Mouse (Mus musculus) layer of hippocampus, adult 2 months (tissue): ENCODE measurements at regions not wholly inside any gene's neighbourhood (a gene's known extent, or its start where the extent isn't known, plus 50 kb on each side); places are given as distances from the start of the nearest gene placed in this dataset.

ENCODE experiments used
- DNase-seq, 2 experiments: peaks; one replicate each; pipeline ENCODE4 v3.0.0; 2022; ENCODE audit warnings: low spot score in 2 of 2
- H3K27ac ChIP-seq: fragments of 200-600 bp; 2 replicates; pipeline ENCODE4 v1.8.1; 2022
- H3K4me3 ChIP-seq: fragments of 200-600 bp; 2 replicates; pipeline ENCODE4 v1.8.1; 2022; ENCODE audit warnings: mild to moderate bottlenecking
- CTCF ChIP-seq: fragments of 200-600 bp; conservative IDR thresholded peaks from 2 replicates; pipeline ENCODE4 v1.8.1; 2022; ENCODE audit warnings: antibody characterized with exemption, mild to moderate bottlenecking, moderate library complexity

DNA sequence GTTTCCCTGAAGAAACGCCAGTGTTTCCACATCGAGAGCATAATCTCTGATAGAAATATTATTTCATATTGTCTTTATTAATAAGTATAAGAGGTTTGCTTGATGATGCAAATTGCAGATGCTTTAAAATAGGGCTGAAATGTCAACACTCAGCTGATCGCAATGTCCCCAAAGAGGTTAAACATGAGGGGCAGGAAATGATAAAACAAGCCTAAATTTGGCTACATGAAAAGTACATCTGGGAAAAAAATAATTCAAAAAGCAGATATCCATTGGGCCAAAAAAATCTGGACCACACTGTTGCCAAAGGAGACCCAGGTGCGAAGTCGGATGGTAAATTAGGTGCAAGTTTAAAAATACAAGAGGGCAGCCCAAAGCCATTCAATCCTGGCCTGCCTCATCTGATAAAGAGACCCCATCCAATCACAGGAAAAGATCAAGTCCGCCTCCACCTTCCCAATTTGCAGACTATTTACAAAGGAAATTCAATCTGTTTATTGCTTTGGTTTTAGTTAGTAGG lies 229.2 kb downstream of the Icos start:
- no peak for TF ChIP-seq CTCF
- no peak overlapping the region for H3K4me3 ChIP-seq
- DNase-seq = no peak
- H3K27ac ChIP-seq = no peak overlapping the region

DNA sequence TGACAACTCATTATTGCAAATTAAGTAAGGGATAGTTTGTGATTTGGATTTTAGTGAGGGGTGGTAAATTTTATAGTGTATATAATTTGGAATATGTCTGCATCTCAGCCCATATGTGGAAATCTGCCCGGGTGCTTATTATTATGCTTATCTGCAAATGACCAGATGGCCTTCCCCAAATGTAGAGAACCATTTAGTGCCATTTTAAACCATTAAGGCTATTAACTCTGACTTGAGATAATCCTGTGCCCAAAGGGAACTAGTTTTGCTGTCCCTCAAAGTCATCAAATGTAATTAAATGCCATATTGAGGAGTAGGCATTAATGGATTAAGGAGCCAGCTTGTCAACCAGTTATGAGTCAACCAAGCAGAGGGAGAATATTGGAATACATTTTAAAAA lies 230.7 kb downstream of the Icos start:
- DNase-seq = no peak
- Histone ChIP-seq H3K27ac (no peak overlapping the region), H3K4me3 (no peak overlapping the region)
- no peak for TF ChIP-seq CTCF

DNA sequence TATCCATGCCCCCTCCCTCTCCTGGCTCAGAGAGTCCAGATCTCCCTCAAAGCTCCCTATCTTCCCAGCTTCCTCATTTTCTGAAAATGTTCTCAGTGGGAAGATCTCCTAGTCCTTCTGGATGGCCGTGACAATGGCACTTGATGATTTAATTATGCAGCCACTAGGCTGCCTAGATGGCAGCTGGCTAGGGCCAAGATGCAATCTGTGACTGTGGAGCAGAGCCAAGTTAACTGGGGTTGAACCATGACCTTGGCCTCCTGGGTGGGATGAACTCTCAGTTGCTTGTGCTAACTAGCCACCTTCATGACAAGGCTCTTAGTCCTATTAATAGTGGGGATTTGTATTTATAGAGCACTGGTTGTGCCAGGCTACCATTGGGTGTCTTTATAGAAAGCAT lies 243.4 kb downstream of the Icos start:
- H3K27ac ChIP-seq = no peak overlapping the region
- TF ChIP-seq CTCF = no peak
- no peak overlapping the region for H3K4me3 ChIP-seq
- no peak for DNase-seq

DNA sequence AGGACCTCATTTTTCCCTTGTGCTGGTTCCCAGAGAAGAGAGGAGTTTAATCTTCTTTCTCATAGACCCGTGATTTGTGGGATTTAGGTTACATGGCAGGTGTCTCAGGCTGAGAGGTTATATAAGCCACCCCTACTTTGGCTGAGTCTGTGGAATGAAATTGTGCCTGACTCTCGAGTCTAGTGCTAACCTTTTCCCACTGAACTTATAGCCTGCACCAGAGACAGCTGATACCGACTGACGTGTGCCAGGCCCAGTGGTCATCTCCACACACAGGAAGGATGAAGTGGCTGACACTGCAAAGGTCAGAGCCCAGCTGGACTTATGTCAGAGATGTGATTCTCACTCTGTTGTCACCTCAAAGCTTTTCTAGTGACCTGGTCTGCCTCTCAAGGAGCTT lies 251.2 kb downstream of the Icos start:
- no peak for DNase-seq
- no peak overlapping the region for H3K4me3 ChIP-seq
- H3K27ac ChIP-seq = no peak overlapping the region
- no peak for TF ChIP-seq CTCF

DNA sequence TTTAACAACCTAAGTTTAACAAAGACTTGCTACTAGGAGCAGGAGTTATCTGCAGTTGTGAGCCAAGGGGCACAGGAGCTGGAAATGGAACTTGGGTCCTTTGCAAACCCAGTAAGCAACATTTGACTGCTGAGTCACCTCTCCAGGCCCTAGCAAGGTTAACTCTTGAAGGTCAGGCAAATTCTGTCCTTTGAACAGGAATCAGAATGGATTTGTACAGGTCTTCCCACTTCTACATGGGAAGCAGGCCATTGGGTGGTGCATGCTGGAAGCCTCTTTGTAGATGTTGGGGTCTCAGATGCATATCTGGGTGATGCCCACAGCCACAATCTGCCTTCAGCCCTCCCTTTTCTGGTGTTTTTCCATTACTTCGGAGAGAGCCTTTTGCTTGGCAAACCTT lies 255.3 kb downstream of the Icos start:
- no peak overlapping the region for H3K27ac ChIP-seq
- H3K4me3 ChIP-seq = no peak overlapping the region
- no peak for TF ChIP-seq CTCF
- no peak for DNase-seq

DNA sequence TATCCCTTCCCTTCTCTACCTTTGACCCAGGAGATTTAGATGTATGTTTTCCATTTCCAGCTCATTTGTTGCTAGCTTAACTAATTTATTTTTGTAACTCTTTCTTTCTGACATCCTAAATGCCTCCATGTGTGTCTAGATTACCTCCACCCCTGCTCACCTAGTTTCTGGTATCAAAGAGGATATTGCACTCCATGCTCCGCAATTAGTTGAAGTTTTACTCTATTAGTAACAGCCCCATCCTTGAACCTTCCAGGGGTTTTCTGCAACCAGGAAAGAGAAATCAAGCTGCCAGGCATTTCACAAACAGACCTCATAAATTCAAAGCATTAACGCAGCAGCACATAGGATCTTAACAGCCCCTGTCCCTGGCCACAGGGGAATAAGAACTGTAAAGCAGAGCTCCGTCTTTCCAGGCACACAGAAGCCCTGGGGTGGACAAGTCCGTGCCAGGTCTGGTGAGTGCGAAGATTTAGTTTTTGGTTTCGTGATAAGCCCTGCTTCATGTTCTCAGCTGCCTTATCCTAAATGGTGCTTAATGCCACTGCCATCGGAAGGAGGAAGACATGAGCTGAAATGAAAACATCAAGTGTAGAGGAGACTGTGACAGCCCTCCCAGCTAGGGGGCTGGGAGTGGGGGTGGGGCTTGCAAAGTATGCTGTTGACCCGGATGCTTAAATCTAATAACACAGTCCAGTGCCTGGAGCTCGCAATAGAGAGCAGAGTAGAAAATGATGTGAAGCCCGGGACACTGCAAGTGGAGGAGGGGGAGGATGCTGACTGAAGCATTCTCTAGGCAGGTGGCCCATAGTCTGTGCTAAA lies 256.0 kb downstream of the Icos start:
- H3K4me3 ChIP-seq = no peak overlapping the region
- no peak for TF ChIP-seq CTCF
- no peak for DNase-seq
- H3K27ac ChIP-seq = peak overlapping the region; percentile 32; the same call in 1 of the 2 replicates

DNA sequence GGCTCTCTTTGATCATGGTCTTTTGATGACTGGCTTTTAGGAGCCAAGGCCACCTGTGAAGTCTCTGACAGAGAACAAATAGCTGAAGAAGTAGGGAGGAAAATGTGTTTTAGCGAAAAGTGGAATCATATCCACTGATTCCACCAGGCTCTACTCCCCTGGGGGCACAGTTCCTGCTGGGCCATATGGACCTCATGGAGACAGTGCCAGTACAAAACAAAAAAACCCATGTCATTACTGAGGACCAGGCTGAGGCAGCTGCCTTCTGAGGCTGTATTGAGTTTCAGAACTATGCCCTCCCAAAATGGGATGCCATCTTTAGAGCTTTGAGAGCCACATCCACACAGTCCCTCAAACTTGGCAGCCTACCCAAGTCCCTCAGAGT lies 256.6 kb downstream of the Icos start:
- no peak overlapping the region for H3K4me3 ChIP-seq
- no peak for TF ChIP-seq CTCF
- DNase-seq = no peak
- no peak overlapping the region for H3K27ac ChIP-seq

DNA sequence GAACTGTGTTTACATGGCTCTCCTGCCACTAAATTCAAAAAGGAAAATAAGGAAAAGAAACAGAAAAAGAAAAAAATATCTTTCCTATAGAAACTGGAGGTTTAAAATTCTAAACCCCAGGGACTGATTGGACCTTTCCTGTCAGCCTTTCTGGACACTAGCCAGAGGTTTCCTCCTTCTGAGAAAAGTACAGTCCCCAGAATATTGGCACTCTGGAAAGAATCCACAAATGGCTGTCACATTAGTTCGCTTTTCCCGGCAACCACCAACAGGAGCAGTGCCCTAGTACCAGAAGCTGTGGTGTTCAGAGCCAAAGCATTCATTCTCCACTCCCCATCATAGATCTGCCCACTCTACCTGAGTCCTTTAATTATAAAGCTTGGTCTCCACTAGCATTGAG lies 258.8 kb downstream of the Icos start:
- no peak for DNase-seq
- no peak for TF ChIP-seq CTCF
- Histone ChIP-seq H3K27ac (no peak overlapping the region), H3K4me3 (no peak overlapping the region)

DNA sequence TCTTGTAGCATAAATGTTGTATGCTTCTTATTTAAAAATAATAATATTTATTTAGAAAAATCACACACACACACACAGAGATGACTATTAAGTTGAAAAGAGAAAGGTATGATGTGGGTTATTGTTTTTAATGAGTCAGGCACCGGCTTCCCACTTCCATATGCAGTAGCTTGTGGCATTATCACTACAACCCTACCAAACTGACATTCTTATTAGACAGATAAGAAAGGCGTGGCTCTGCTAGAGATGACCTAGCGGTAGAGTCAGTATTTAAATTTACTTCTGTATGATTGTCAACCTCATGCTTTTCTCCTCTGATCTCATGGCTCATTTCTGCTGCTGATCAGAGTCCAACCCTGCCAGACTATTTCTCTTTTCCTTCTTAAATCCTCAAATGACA lies 260.9 kb downstream of the Icos start:
- no peak overlapping the region for H3K27ac ChIP-seq
- TF ChIP-seq CTCF = no peak
- H3K4me3 ChIP-seq = no peak overlapping the region
- DNase-seq = no peak

DNA sequence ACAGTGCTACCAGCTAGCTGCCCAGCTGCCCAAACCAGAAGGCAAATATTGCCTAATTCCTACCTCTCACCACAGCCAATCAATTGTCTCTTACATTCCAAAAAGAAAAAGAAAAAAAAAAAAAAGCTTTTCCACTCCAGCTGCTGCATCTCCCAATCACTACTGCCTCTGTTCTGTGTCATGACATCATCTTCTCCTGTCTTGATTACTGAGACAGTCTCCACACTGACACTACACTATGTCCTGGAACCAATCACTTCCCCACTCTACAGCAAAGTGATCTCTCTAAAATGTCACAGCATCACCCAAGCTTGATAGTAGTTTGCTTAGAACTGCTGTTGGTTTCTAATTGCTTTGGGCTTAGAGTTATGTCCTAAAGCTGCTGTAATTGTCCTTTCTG lies 279.8 kb downstream of the Icos start:
- no peak for TF ChIP-seq CTCF
- H3K27ac ChIP-seq = no peak overlapping the region
- DNase-seq = no peak

DNA sequence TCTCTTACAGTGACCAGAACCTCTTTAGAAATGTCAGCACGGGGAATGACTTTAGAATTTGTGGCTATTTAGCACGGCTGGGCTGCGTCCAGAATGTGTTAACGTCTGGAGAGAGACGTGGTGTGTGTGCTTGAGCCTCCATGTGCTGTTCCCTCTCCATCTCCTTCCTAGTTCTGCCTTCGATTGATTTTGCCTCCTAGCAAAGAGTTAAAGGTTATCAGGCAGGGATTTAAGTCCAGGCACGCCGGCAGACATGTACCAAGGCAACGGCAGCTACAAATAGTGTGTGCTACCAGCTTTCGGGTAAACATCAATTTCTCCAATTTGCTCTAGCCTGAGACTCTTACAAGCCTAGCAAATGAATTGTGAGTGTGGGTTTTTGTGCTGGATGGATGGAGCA lies 285.7 kb downstream of the Icos start:
- H3K27ac ChIP-seq = no peak overlapping the region
- TF ChIP-seq CTCF = no peak
- no peak for DNase-seq
- no peak overlapping the region for H3K4me3 ChIP-seq

More for the DNA sequence above, 279.8 kb downstream of the Icos start:
- no peak overlapping the region for H3K4me3 ChIP-seq

DNA sequence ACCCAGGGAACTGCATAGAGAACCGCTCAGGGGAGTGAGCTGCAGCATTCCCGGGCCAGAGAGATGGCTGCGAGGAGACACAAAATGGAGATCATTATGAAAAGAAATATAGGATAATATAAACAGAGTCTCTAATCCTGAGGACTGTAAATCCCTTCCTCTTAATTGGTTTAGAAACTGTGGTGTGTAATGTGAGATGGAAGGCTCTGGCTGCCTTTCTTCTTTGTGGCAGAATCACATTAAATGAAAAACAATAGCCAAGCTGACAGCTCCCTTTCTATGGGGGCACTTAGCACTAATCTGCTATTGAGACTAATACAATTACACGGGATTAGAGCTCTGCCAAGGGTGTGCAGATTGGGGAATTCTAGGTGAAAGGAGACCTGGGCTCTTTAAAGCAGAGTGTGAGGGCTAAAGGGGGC lies 288.0 kb downstream of the Icos start:
- no peak overlapping the region for H3K27ac ChIP-seq
- no peak overlapping the region for H3K4me3 ChIP-seq
- no peak for DNase-seq
- TF ChIP-seq CTCF = no peak

DNA sequence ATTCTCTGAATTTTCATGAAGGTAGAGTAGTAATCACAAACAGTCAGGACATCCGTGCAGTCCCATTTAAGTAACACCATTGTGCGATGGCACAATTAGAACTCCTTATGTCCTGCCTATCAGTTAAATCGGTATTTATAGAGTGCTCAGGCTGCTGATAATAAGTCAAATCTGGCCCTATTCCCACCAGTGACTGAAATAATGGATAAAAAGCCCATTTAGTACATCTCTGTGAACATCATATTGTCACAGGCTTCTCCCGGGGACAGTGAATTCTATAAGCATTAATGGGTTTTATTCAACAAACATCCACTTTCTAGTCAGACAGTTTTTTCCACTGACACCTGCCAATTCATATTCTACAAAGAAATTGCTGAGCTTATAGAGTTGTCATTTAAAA lies 296.1 kb downstream of the Icos start:
- Histone ChIP-seq H3K27ac (no peak overlapping the region), H3K4me3 (no peak overlapping the region)
- no peak for DNase-seq
- no peak for TF ChIP-seq CTCF

DNA sequence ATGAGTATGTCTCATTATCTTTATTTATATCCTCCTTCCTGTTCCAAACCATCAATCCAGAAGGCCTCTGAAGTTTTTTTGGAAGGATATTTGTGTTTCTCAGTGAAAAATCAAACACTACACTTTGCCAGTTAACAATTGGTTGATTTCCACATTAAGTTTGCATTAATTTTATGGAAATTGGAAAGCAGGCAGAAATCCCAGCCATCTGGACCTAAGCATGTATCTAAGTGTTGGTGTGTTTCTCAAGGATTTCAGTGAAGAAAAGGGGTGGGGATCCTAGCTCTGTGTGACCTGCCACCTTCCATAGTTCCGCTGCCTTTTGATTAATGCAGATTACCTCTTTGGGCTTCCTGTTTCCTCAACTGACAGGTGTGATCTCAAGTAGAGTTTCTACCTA lies 296.5 kb downstream of the Icos start:
- no peak for TF ChIP-seq CTCF

More for the DNA sequence above, 296.5 kb downstream of the Icos start:
- no peak overlapping the region for H3K4me3 ChIP-seq
- no peak overlapping the region for H3K27ac ChIP-seq
- peak in 1 of 2 experiments; percentile 16 for DNase-seq
